Mouse (Mus musculus): ENCODE data around the gene Wfdc15b. TPM values are rescaled to one million over a fixed set of nuclear protein-coding genes. Genes with fewer than 3 reads are reported as not detected.

Gene Wfdc15b
- polyA plus RNA-seq (2014; fragmentation: Illumina TruSeq; extraction: RNeasy Lipid Tissue Mini Kit (QIAGEN cat#74804); ENCODE audit: low replicate concordance), result not detected

DNA sequence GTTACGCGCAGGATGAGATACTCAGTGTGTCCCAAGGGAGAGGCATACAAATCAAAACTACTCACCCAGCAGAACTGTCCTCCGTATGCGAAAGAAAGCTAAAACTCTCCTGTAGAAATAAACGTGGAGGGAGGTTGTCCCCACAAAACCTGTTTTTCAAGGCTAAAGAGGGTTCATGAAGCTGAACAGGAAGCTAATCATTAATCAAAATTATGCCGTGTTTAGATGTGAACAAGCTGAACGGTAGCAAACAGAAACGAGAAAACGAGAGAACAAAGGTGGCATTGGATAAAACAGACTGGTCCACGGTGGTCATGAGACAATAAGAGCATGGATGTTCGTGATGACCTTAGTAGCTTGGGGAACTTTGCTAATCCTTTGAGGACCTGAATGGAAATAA lies at the start of gene Wfdc15b:
TSS of gene Wfdc15b (minus strand) at position 139 of the 400 bp plus-strand sequence.

GRCm38 (mm10) chr2:164256540-164256939 lies 35.1 kb upstream of the Wfdc15b start, which contains the start of gene Svs3b:
Gene Svs3b (minus strand): TSS chr2:164256640.

DNA sequence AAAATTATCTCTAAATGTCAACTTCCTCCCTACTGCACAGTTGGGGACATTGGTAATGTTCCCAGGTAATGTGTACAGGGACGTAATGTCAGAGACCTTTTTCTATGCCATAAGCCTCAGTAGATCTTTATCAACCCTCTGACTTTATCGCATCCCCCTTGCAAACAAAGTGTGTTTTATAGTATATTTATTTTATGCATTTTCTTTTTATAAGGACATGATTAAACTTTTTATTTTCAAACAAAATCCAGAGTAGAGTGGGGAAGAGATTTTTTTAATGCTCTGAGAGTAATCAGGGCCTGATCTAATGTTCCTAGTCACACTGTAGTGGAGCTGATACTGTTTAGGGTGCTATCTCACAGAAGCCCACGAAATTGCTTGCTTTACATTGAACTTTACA lies 16.9 kb upstream of the Wfdc15b start, which contains the start of gene Svs2:
TSS of gene Svs2 (minus strand) at position 101 of the 400 bp plus-strand sequence.

GRCm38 (mm10) chr2:164199626-164200327 lies 21.7 kb downstream of the Wfdc15b start, which contains the start of gene Wfdc15a:
Gene Wfdc15a (minus strand): TSS chr2:164200130.

GRCm38 (mm10) chr2:164190576-164190975 lies 30.9 kb downstream of the Wfdc15b start, which contains the start of gene Wfdc12:
Gene Wfdc12 (minus strand): TSS chr2:164190608.

DNA sequence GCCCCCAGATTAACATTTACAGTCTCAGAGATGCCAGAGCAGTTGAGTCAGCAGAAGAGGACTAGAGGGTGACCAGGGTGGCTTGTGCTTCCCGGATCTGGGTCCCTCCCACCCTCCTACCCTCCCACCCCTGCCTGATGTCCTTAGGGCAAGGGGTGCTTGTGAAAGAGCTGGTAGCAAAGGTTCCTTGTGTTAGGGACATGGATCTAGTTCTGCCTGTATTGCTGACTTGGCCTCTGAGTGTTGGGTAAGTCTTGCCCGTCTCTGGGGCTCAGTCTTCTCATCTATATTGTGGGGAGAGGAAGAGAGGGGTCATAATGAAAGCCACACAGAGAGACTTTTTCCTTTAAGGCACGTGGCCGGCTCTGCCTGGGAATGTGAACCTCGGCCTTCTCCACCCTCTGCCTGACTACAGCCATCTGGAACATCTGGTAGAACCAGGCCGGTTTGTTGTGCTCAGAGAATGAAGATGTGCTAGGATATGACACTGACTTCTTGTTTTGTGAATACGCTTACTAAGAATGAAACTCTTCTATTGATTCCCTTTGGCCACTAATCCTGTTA lies 38.7 kb downstream of the Wfdc15b start, which contains the start of gene Wfdc5:
TSS of gene Wfdc5 (minus strand) at position 51 of the 564 bp plus-strand sequence.

GRCm38 (mm10) chr2:164170902-164171301 lies 50.6 kb downstream of the Wfdc15b start, which contains the start of gene Kcns1:
Gene Kcns1 (minus strand): TSS chr2:164171113.

Other genes starting within 250 kb of the Wfdc15b start
- gene Ywhab, start 226.7 kb downstream of the Wfdc15b start, polyA plus RNA-seq (2014; fragmentation: Illumina TruSeq; extraction: RNeasy Lipid Tissue Mini Kit (QIAGEN cat#74804); ENCODE audit: low replicate concordance), result 198 TPM
- not detected for gene Pabpc1l, start 196.2 kb downstream of the Wfdc15b start, polyA plus RNA-seq (2014; fragmentation: Illumina TruSeq; extraction: RNeasy Lipid Tissue Mini Kit (QIAGEN cat#74804); ENCODE audit: low replicate concordance)
- gene Stk4, start 151.3 kb downstream of the Wfdc15b start, polyA plus RNA-seq (2014; fragmentation: Illumina TruSeq; extraction: RNeasy Lipid Tissue Mini Kit (QIAGEN cat#74804); ENCODE audit: low replicate concordance), result 75.0 TPM
- 4.8 TPM for gene Tomm34, start 150.5 kb downstream of the Wfdc15b start, polyA plus RNA-seq (2014; fragmentation: Illumina TruSeq; extraction: RNeasy Lipid Tissue Mini Kit (QIAGEN cat#74804); ENCODE audit: low replicate concordance)
- not detected for gene Kcns1, start 50.5 kb downstream of the Wfdc15b start, polyA plus RNA-seq (2014; fragmentation: Illumina TruSeq; extraction: RNeasy Lipid Tissue Mini Kit (QIAGEN cat#74804); ENCODE audit: low replicate concordance)
- gene Wfdc5, start 38.9 kb downstream of the Wfdc15b start, polyA plus RNA-seq (2014; fragmentation: Illumina TruSeq; extraction: RNeasy Lipid Tissue Mini Kit (QIAGEN cat#74804); ENCODE audit: low replicate concordance), result not detected
- not detected for gene Wfdc12, start 31.1 kb downstream of the Wfdc15b start, polyA plus RNA-seq (2014; fragmentation: Illumina TruSeq; extraction: RNeasy Lipid Tissue Mini Kit (QIAGEN cat#74804); ENCODE audit: low replicate concordance)
- gene Wfdc15a, start 21.5 kb downstream of the Wfdc15b start, polyA plus RNA-seq (2014; fragmentation: Illumina TruSeq; extraction: RNeasy Lipid Tissue Mini Kit (QIAGEN cat#74804); ENCODE audit: low replicate concordance), result not detected
- gene Svs2, start 16.8 kb upstream of the Wfdc15b start, polyA plus RNA-seq (2014; fragmentation: Illumina TruSeq; extraction: RNeasy Lipid Tissue Mini Kit (QIAGEN cat#74804); ENCODE audit: low replicate concordance), result not detected
- not detected for gene Svs3b, start 35.0 kb upstream of the Wfdc15b start, polyA plus RNA-seq (2014; fragmentation: Illumina TruSeq; extraction: RNeasy Lipid Tissue Mini Kit (QIAGEN cat#74804); ENCODE audit: low replicate concordance)
- not detected for gene Svs4, start 56.8 kb upstream of the Wfdc15b start, polyA plus RNA-seq (2014; fragmentation: Illumina TruSeq; extraction: RNeasy Lipid Tissue Mini Kit (QIAGEN cat#74804); ENCODE audit: low replicate concordance)
- not detected for gene Svs3a, start 67.6 kb upstream of the Wfdc15b start, polyA plus RNA-seq (2014; fragmentation: Illumina TruSeq; extraction: RNeasy Lipid Tissue Mini Kit (QIAGEN cat#74804); ENCODE audit: low replicate concordance)
- gene Svs6, start 95.1 kb upstream of the Wfdc15b start, polyA plus RNA-seq (2014; fragmentation: Illumina TruSeq; extraction: RNeasy Lipid Tissue Mini Kit (QIAGEN cat#74804); ENCODE audit: low replicate concordance), result not detected
- not detected for gene Svs5, start 111.1 kb upstream of the Wfdc15b start, polyA plus RNA-seq (2014; fragmentation: Illumina TruSeq; extraction: RNeasy Lipid Tissue Mini Kit (QIAGEN cat#74804); ENCODE audit: low replicate concordance)
- not detected for gene Slpi, start 167.4 kb upstream of the Wfdc15b start, polyA plus RNA-seq (2014; fragmentation: Illumina TruSeq; extraction: RNeasy Lipid Tissue Mini Kit (QIAGEN cat#74804); ENCODE audit: low replicate concordance)
- gene Rbpjl, start 181.5 kb upstream of the Wfdc15b start, polyA plus RNA-seq (2014; fragmentation: Illumina TruSeq; extraction: RNeasy Lipid Tissue Mini Kit (QIAGEN cat#74804); ENCODE audit: low replicate concordance), result 1.6 TPM
- 0.15 TPM for gene Matn4, start 183.5 kb upstream of the Wfdc15b start, polyA plus RNA-seq (2014; fragmentation: Illumina TruSeq; extraction: RNeasy Lipid Tissue Mini Kit (QIAGEN cat#74804); ENCODE audit: low replicate concordance)
- gene Sdc4, start 222.2 kb upstream of the Wfdc15b start, polyA plus RNA-seq (2014; fragmentation: Illumina TruSeq; extraction: RNeasy Lipid Tissue Mini Kit (QIAGEN cat#74804); ENCODE audit: low replicate concordance), result 73.6 TPM
- gene Sys1, start 235.3 kb upstream of the Wfdc15b start, polyA plus RNA-seq (2014; fragmentation: Illumina TruSeq; extraction: RNeasy Lipid Tissue Mini Kit (QIAGEN cat#74804); ENCODE audit: low replicate concordance), result 7.5 TPM
- gene Gm20458, start 239.3 kb upstream of the Wfdc15b start, polyA plus RNA-seq (2014; fragmentation: Illumina TruSeq; extraction: RNeasy Lipid Tissue Mini Kit (QIAGEN cat#74804); ENCODE audit: low replicate concordance), result not detected

All from small intestine, adult 10 weeks (tissue).